Mouse (Mus musculus) hindbrain, embryonic 13.5 days (tissue): ENCODE results near the gene Runx2. TPM values are rescaled to one million over a fixed set of nuclear protein-coding genes. Genes with fewer than 3 reads are reported as not detected.

Experiments
- ATAC-seq: fragments of 200-750 bp; cut with Nextera tagmentation; 2 replicates; pipeline ENCODE4 v1.8.0; 2017; ENCODE audit warnings: moderate TSS enrichment; ENCODE audit not compliant: low FRiP score
- H3K27ac ChIP-seq: fragments of 300-500 bp; sonication (generic); 2 replicates; pipeline ENCODE4 v1.5.1; 2015; ENCODE audit warnings: inconsistent platforms, mild to moderate bottlenecking, moderate library complexity
- H3K27me3 ChIP-seq: fragments of 300-500 bp; sonication (generic); 2 replicates; pipeline ENCODE4 v1.6.1; 2015; ENCODE audit warnings: mild to moderate bottlenecking, inconsistent platforms
- H3K36me3 ChIP-seq: fragments of 300-500 bp; sonication (generic); 2 replicates; pipeline ENCODE4 v1.6.1; 2015; ENCODE audit warnings: mild to moderate bottlenecking, inconsistent platforms
- H3K4me1 ChIP-seq: fragments of 300-500 bp; sonication (generic); replicated peaks from 2 replicates; pipeline ENCODE4 v1.6.1; 2015; ENCODE audit warnings: inconsistent platforms
- H3K4me2 ChIP-seq: fragments of 300-500 bp; sonication (generic); 2 replicates; pipeline ENCODE4 v1.6.1; 2015; ENCODE audit warnings: inconsistent platforms, mild to moderate bottlenecking, moderate library complexity
- H3K4me3 ChIP-seq: fragments of 300-500 bp; sonication (generic); 2 replicates; pipeline ENCODE4 v1.5.1; 2015; ENCODE audit warnings: mild to moderate bottlenecking, inconsistent platforms
- H3K9ac ChIP-seq: fragments of 300-500 bp; sonication (generic); 2 replicates; pipeline ENCODE4 v1.6.1; 2015; ENCODE audit warnings: mild to moderate bottlenecking, inconsistent platforms
- H3K9me3 ChIP-seq: fragments of 300-500 bp; sonication (generic); 2 replicates; pipeline ENCODE4 v1.6.1; 2016; ENCODE audit warnings: inconsistent platforms
- WGBS: fragments of 180-500 bp; shearing (Covaris S2); methylation state at CpG from one replicate; pipeline ENCODE4 v1.1.7; 2015; 5-methylcytosine and 5-hydroxymethylcytosine counted together
- polyA plus RNA-seq: library from polyadenylated mRNA; unstranded; fragments of >200 nt; fragmentation: Nextera tagmentation; extraction: Ambion mirVana; gene quantifications from 2 replicates; pipeline ENCODE4 v1.2.1, GENCODE M21; 2015

Gene Runx2
- polyA plus RNA-seq, 1 experiment from 2014 or later = 0.62 TPM

GRCm38 (mm10) chr17:44700326-44700725 is 114.3 kb downstream of the Runx2 start:
- Histone ChIP-seq H3K9ac (no peak overlapping the region), H3K9me3 (no peaks in the 10 kb centered on the region), H3K27ac (no peak overlapping the region), H3K4me3 (no peak overlapping the region), H3K36me3 (no peaks in the 10 kb centered on the region), H3K4me2 (no peak overlapping the region), H3K4me1 (no peaks in the 10 kb centered on the region), H3K27me3 (no peaks in the 10 kb centered on the region)
- ATAC-seq = no peak
- WGBS = 78% methylated on average over 1 of the region's 1 CpGs

- Histone ChIP-seq H3K4me2 (no peak overlapping the region), H3K27ac (no peak overlapping the region), H3K4me3 (no peak overlapping the region), H3K27me3 (no peaks in the 10 kb centered on the region), H3K36me3 (no peaks in the 10 kb centered on the region), H3K4me1 (no peaks in the 10 kb centered on the region), H3K9ac (no peak overlapping the region), H3K9me3 (no peaks in the 10 kb centered on the region)
- WGBS = 88% methylated on average over 10 of the region's 10 CpGs
- ATAC-seq = no peak
Measured at GRCm38 (mm10) chr17:44697053-44697452, 117.5 kb downstream of the Runx2 start.

DNA sequence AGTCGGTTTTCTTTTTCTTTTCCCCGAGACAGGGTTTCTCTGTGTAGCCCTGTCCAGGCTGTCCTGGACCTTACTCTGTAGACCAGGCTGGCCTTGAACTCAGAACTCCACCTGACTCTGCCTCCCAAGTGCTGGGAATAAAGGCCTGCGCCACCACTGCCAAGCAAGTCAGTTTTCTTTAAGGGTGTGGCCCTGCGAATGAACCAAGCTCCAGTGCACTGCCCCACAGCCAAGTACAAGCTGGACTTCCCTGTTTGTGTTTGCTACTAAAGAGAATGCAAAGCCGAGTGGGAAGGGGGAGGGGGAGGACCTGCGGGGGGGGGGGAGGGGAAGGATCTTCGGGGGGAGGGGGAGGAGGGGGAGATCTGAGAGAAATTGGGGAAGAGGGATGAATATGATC is 121.0 kb downstream of the Runx2 start:
- no peak overlapping the region for H3K4me3 ChIP-seq
- H3K4me2 ChIP-seq = no peak overlapping the region
- no peak overlapping the region for H3K27ac ChIP-seq
- no peaks in the 10 kb centered on the region for H3K4me1 ChIP-seq
- H3K27me3 ChIP-seq = no peaks in the 10 kb centered on the region
- H3K9ac ChIP-seq = no peak overlapping the region
- no peaks in the 10 kb centered on the region for H3K36me3 ChIP-seq
- 78% methylated on average over 5 of the region's 7 CpGs for WGBS
- no peak for ATAC-seq
- H3K9me3 ChIP-seq = no peaks in the 10 kb centered on the region

DNA sequence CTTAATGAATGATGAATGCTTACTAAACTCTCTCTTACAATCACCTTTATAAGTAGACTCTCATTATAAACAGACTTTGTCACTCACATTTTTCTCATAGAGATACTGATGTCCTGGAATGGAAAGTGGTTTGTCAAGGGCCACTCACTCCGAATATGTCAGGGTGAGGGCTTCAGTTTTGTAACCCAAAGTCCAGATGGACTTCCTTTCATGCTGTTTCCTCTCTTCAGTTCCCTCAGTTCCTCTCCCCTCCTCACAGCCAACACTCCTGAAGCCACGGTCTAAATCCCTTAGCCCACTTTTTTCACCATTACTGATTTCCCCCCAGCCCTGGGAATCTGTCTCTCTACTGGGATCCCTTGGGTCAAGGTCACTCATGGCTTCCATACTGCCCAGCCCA is 123.1 kb downstream of the Runx2 start:
- Histone ChIP-seq H3K4me1 (no peaks in the 10 kb centered on the region), H3K36me3 (no peaks in the 10 kb centered on the region), H3K4me2 (no peak overlapping the region), H3K27me3 (no peaks in the 10 kb centered on the region), H3K4me3 (no peak overlapping the region), H3K9me3 (no peaks in the 10 kb centered on the region), H3K9ac (no peak overlapping the region), H3K27ac (no peak overlapping the region)
- no peak for ATAC-seq
- 82% methylated on average over 2 of the region's 2 CpGs for WGBS

DNA sequence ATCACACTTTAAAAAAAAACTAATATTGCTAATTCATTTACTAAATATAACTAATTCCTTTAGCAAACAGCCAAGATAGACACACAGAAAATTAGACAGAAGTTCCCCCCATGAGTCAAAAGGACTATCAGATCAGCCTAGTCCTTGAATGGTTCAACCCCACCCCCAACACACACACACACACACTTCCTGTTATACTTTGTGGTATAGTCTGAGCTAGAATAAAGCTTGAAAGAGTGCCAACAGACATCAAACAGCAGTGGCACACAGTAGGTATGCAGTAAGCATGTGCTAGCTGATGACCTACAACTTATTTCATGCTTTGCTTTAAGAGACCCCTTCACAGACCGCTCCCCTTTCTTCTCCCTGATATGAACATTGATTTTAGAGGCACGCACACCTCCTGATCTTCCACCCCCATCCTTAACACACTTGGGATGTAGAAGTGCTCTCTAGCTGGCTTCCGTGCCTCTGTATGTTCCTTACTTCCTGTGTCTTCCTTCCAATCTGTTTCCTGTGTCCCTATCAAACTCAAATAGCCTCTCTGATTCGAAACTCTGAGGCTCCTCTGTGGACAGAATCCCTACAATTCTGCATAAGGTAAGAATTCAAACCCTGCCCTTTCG is 124.1 kb downstream of the Runx2 start:
- Histone ChIP-seq H3K4me1 (peaks cover under 1% of the 10 kb centered on the region; the same call in 1 of the 2 replicates), H3K9me3 (no peaks in the 10 kb centered on the region), H3K4me3 (no peak overlapping the region), H3K4me2 (no peak overlapping the region), H3K36me3 (no peaks in the 10 kb centered on the region), H3K27me3 (no peaks in the 10 kb centered on the region), H3K9ac (no peak overlapping the region), H3K27ac (no peak overlapping the region)
- WGBS = 89% methylated on average over 5 of the region's 5 CpGs
- ATAC-seq = no peak

DNA sequence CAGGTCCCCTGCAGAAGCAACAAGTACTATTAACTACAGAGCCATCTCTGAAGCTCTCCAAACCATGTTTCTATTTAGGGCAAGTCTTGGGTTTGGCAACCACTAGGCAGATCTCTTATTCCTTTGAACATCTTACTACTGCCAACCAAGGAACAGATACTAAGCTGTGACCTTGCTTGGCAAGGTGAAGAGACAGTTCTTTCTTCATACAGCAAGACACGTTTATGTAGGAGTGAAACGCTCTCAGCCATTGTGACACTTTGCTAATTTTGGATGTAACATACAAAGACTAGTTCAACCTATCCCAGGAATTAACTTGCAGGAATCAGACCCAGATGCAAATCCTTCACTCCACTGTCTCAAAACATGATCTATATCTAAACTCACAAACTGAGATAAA is 126.3 kb downstream of the Runx2 start:
- no peak for ATAC-seq
- WGBS = 88% methylated on average over 2 of the region's 2 CpGs
- H3K36me3 ChIP-seq = no peaks in the 10 kb centered on the region
- H3K4me3 ChIP-seq = no peak overlapping the region
- no peaks in the 10 kb centered on the region for H3K27me3 ChIP-seq
- H3K9ac ChIP-seq = no peak overlapping the region
- H3K4me2 ChIP-seq = no peak overlapping the region
- no peak overlapping the region for H3K27ac ChIP-seq
- peaks cover 3% of the 10 kb centered on the region; the same call in 1 of the 2 replicates for H3K4me1 ChIP-seq
- no peaks in the 10 kb centered on the region for H3K9me3 ChIP-seq

DNA sequence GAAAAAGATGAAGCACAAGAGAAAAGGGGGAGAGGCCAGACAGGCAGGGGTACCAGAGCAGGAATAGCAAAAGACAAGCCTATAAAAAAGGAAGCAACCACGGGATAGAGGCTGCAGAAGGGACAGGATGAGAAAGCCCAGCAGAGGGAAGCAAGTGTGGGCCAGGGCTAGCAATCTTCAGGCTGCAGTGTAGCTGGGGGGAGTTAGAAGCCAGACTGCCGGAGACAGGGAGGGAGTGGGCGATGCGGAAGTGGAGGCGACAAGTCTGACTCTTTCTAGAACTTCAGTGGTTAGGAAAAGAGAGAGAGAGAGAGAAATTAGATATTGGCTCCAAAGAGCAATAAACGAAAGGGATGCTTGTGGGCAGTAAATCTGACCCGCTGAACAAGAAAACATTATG is 129.1 kb downstream of the Runx2 start:
- H3K9ac ChIP-seq = no peak overlapping the region
- no peak overlapping the region for H3K4me3 ChIP-seq
- ATAC-seq = no peak
- 51% methylated on average over 7 of the region's 7 CpGs for WGBS
- H3K9me3 ChIP-seq = no peaks in the 10 kb centered on the region
- no peaks in the 10 kb centered on the region for H3K36me3 ChIP-seq
- H3K4me1 ChIP-seq = peaks cover 3% of the 10 kb centered on the region; the same call in 1 of the 2 replicates
- no peak overlapping the region for H3K27ac ChIP-seq
- no peaks in the 10 kb centered on the region for H3K27me3 ChIP-seq
- no peak overlapping the region for H3K4me2 ChIP-seq

GRCm38 (mm10) chr17:44683026-44683425 is 131.6 kb downstream of the Runx2 start:
- WGBS = 87% methylated on average over 9 of the region's 9 CpGs
- Histone ChIP-seq H3K4me1 (peaks cover 3% of the 10 kb centered on the region; the same call in 1 of the 2 replicates), H3K9ac (no peak overlapping the region), H3K27me3 (no peaks in the 10 kb centered on the region), H3K4me2 (no peak overlapping the region), H3K9me3 (peaks cover 10% of the 10 kb centered on the region; the same call in 1 of the 2 replicates), H3K36me3 (no peaks in the 10 kb centered on the region), H3K27ac (no peak overlapping the region), H3K4me3 (no peak overlapping the region)
- ATAC-seq = no peak

GRCm38 (mm10) chr17:44677782-44678181 is 136.8 kb downstream of the Runx2 start:
- H3K4me3 ChIP-seq = no peak overlapping the region
- no peak for ATAC-seq
- H3K27me3 ChIP-seq = no peaks in the 10 kb centered on the region
- H3K27ac ChIP-seq = no peak overlapping the region
- WGBS = 69% methylated on average over 7 of the region's 7 CpGs
- H3K36me3 ChIP-seq = no peaks in the 10 kb centered on the region
- peaks cover 10% of the 10 kb centered on the region; the same call in 1 of the 2 replicates for H3K9me3 ChIP-seq
- no peak overlapping the region for H3K9ac ChIP-seq
- H3K4me2 ChIP-seq = no peak overlapping the region
- H3K4me1 ChIP-seq = no peaks in the 10 kb centered on the region

- H3K4me3 ChIP-seq = no peak overlapping the region
- 77% methylated on average over 7 of the region's 7 CpGs for WGBS
- peaks cover 7% of the 10 kb centered on the region for H3K4me1 ChIP-seq
- H3K9ac ChIP-seq = no peak overlapping the region
- ATAC-seq = no peak
- H3K27ac ChIP-seq = no peak overlapping the region
- no peaks in the 10 kb centered on the region for H3K27me3 ChIP-seq
- no peak overlapping the region for H3K4me2 ChIP-seq
- H3K36me3 ChIP-seq = no peaks in the 10 kb centered on the region
- no peaks in the 10 kb centered on the region for H3K9me3 ChIP-seq
Measured at GRCm38 (mm10) chr17:44672806-44673205, 141.8 kb downstream of the Runx2 start.

DNA sequence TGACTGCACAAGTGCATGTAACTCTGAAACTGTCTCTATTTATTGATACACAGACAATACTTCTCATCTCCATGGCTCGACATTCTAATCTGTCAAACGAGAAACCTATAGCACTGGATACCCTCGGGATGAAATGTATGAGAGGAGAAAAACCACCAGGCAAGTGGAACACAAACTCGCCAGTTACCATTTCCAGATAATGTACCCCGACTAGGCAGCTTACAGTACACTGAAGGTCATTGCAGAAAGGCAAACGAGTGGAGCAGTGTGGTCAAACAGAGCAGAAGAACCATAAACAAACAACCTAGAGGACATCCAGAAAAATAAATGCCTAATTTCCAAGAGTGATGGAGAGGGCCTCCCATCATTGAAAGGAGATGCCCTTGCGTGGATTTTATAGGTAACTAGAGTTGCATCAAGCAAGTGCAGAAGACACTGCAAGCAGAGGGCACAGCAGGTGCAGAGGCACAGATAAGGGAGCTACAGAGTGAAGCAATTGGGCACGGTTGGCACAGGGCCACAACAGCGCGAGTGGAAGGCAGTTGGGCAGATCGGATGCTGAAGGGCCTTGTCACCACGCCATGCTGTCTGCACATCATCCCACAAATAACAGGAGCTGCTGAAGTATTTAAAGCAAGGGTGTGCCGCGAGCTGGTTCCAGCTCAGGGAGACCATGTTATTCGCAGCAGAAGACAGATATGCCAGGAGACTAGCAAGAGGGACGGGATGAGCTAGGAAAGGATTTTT is 142.5 kb downstream of the Runx2 start:
- no peaks in the 10 kb centered on the region for H3K36me3 ChIP-seq
- no peak for ATAC-seq
- no peak overlapping the region for H3K27ac ChIP-seq
- peaks cover 7% of the 10 kb centered on the region for H3K4me1 ChIP-seq
- WGBS = 79% methylated on average over 16 of the region's 16 CpGs
- H3K4me3 ChIP-seq = no peak overlapping the region
- H3K27me3 ChIP-seq = no peaks in the 10 kb centered on the region
- H3K4me2 ChIP-seq = no peak overlapping the region
- no peaks in the 10 kb centered on the region for H3K9me3 ChIP-seq
- no peak overlapping the region for H3K9ac ChIP-seq

DNA sequence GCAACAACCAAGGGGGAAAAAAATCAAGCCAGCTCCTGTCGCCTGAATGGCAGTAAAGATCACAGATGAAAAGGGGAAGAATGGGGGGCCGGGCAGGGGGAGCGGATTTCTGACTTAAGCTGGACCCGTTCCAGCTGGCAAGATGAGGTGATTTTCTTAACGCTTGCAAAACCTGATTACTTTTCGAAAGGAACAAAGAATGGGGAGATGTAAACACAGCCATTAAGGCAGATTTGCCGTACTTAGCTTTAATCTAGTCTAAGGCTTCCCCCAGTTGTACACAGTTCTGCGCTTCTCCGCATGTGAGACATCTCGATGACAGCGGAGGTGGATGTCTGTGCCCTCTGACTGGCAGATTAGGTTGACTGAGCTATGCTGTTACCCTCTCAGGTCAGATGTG is 144.6 kb downstream of the Runx2 start:
- H3K9ac ChIP-seq = no peak overlapping the region
- H3K27me3 ChIP-seq = no peaks in the 10 kb centered on the region
- peak overlapping the region; percentile 31; the same call in 1 of the 2 replicates for H3K4me2 ChIP-seq
- no peak overlapping the region for H3K27ac ChIP-seq
- peaks cover 7% of the 10 kb centered on the region for H3K4me1 ChIP-seq
- no peaks in the 10 kb centered on the region for H3K9me3 ChIP-seq
- WGBS = 42% methylated on average over 11 of the region's 11 CpGs
- H3K4me3 ChIP-seq = no peak overlapping the region
- no peak for ATAC-seq
- no peaks in the 10 kb centered on the region for H3K36me3 ChIP-seq

DNA sequence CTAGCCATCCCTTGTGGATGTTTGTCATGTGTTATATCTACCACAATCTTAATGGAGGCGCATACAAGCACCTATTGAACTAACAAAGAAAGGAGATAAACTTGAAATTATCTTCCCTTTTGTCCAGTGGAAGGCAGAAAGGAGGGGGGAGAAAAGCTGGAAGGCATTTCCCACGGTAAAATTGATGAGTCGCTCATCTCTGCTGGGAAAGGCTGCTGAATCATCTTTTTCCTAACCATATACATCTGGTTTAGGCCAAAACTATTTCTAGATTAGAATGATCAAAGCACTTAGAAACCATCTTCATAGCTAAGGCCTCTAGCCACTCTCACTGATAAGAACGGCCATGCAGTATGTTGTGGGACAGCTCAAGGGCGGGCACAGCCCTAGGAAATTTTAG is 147.3 kb downstream of the Runx2 start:
- Histone ChIP-seq H3K36me3 (no peaks in the 10 kb centered on the region), H3K27ac (no peak overlapping the region), H3K9ac (no peak overlapping the region), H3K4me1 (peaks cover 7% of the 10 kb centered on the region), H3K4me3 (no peak overlapping the region), H3K27me3 (no peaks in the 10 kb centered on the region), H3K9me3 (no peaks in the 10 kb centered on the region), H3K4me2 (no peak overlapping the region)
- ATAC-seq = no peak
- 87% methylated on average over 5 of the region's 5 CpGs for WGBS
